Mouse (Mus musculus) forebrain, embryonic 15.5 days (tissue): ENCODE results near the gene Spsb2. TPM values are rescaled to one million over a fixed set of nuclear protein-coding genes. Genes with fewer than 3 reads are reported as not detected.
A peak's percentile ranks its signal among the peaks of the same experiment; 100 is the strongest.
"Not testable (repeated sequence)": the region's sequence is repeated elsewhere in the genome, so short reads cannot be mapped to it uniquely, and the experiment has no call there.

Experiments
- ATAC-seq: fragments of 200-750 bp; cut with Nextera tagmentation; replicated peaks from 2 replicates; pipeline ENCODE4 v1.8.0; 2017; ENCODE audit warnings: mild to moderate bottlenecking, moderate TSS enrichment, moderate library complexity
- H3K27ac ChIP-seq: fragments of 300-500 bp; sonication (generic); replicated peaks from 2 replicates; pipeline ENCODE4 v1.5.1; 2015; ENCODE audit warnings: mild to moderate bottlenecking, inconsistent platforms
- H3K27me3 ChIP-seq: fragments of 300-500 bp; sonication (generic); 2 replicates; pipeline ENCODE4 v1.6.1; 2015; ENCODE audit warnings: inconsistent platforms
- H3K36me3 ChIP-seq: fragments of 300-500 bp; sonication (generic); 2 replicates; pipeline ENCODE4 v1.6.1; 2015; ENCODE audit warnings: mild to moderate bottlenecking, inconsistent platforms
- H3K4me1 ChIP-seq: fragments of 300-500 bp; sonication (generic); 2 replicates; pipeline ENCODE4 v1.6.1; 2015; ENCODE audit warnings: inconsistent platforms
- H3K4me2 ChIP-seq: fragments of 300-500 bp; sonication (generic); replicated peaks from 2 replicates; pipeline ENCODE4 v1.6.1; 2015; ENCODE audit warnings: mild to moderate bottlenecking, inconsistent platforms
- H3K4me3 ChIP-seq: fragments of 300-500 bp; sonication (generic); 2 replicates; pipeline ENCODE4 v1.5.1; 2015; ENCODE audit warnings: mild to moderate bottlenecking, inconsistent platforms
- H3K9ac ChIP-seq: fragments of 300-500 bp; sonication (generic); replicated peaks from 2 replicates; pipeline ENCODE4 v1.6.1; 2015; ENCODE audit warnings: mild to moderate bottlenecking, inconsistent platforms
- H3K9me3 ChIP-seq: fragments of 300-500 bp; sonication (generic); 2 replicates; pipeline ENCODE4 v1.6.1; 2016; ENCODE audit warnings: inconsistent platforms
- WGBS: fragments of 180-500 bp; shearing (Covaris S2); methylation state at CpG from one replicate; pipeline ENCODE4 v1.1.7; 2015; ENCODE audit warnings: mixed read lengths; 5-methylcytosine and 5-hydroxymethylcytosine counted together
- polyA plus RNA-seq: library from polyadenylated mRNA; unstranded; fragments of >200 nt; fragmentation: Nextera tagmentation; extraction: Ambion mirVana; gene quantifications from 2 replicates; pipeline ENCODE4 v1.2.1, GENCODE M21; 2015

Spsb2 gene
- polyA plus RNA-seq, 1 experiment from 2014 or later, result 5.0 TPM

DNA sequence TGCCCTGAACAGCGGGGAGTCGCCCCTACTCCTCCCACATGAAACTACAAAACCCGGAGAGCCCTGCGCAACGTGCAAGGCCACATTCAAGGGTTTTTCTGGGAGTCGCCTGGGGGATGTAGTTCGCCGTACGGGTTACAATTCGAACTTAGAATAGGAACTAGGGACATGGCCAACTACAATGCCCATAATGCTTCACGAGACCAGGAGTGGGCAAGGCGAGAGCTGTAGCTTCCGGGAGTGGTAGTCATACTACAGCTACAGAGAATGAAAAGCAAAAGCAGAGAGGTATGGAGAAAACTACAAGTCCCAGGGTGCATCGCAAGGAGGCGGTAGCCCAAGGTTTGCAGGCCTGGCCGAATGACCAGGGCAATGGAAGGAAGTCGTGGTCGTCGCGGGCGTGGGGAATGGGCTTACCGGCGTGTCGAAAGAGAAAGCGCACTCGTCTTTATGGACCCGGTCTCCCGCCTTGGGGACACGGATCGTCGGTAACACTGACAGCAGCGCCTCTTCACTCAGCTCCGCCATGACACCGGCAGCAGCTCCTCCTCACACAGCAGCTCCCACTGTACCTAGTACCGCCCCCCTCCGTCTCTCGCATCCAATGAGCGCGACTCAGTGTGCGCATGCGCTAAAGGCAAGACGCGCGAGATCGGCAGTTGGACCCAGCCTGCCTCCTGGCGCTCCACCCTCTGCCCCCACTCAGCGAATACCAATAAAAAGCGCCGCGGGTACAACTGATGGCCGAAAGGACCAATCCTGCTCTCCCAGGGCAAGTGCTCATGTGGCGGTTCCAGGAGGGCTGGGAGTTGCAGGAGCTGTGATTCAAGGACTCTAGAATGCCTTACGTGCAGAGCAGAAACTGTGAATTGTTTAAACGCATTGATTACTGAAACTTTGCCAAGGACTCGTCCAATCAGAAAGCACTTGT is 20.7 kb downstream of the Spsb2 start, which contains the start of the genes Usp5 and Cdca3:
TSS of gene Usp5 (minus strand) at position 617 of the 931 bp plus-strand sequence.
TSS of gene Cdca3 (plus strand) at position 680 of the 931 bp plus-strand sequence.
- peaks cover 37% of the 10 kb centered on the region for H3K4me1 ChIP-seq
- peak within 1 kb of the TSS; percentile 95 for H3K27ac ChIP-seq
- peak; percentile 96 for ATAC-seq
- H3K27me3 ChIP-seq, result no peaks in the 10 kb centered on the region
- H3K36me3 ChIP-seq, result peaks cover 28% of the 10 kb centered on the region
- H3K4me2 ChIP-seq, result peak within 1 kb of the TSS; percentile 76
- under 1% methylated on average over 55 of the region's 55 CpGs for WGBS
- peak within 1 kb of the TSS; percentile 65 for H3K9ac ChIP-seq
- peak within 1 kb of the TSS; percentile 68 for H3K4me3 ChIP-seq
- no peaks in the 10 kb centered on the region for H3K9me3 ChIP-seq

DNA sequence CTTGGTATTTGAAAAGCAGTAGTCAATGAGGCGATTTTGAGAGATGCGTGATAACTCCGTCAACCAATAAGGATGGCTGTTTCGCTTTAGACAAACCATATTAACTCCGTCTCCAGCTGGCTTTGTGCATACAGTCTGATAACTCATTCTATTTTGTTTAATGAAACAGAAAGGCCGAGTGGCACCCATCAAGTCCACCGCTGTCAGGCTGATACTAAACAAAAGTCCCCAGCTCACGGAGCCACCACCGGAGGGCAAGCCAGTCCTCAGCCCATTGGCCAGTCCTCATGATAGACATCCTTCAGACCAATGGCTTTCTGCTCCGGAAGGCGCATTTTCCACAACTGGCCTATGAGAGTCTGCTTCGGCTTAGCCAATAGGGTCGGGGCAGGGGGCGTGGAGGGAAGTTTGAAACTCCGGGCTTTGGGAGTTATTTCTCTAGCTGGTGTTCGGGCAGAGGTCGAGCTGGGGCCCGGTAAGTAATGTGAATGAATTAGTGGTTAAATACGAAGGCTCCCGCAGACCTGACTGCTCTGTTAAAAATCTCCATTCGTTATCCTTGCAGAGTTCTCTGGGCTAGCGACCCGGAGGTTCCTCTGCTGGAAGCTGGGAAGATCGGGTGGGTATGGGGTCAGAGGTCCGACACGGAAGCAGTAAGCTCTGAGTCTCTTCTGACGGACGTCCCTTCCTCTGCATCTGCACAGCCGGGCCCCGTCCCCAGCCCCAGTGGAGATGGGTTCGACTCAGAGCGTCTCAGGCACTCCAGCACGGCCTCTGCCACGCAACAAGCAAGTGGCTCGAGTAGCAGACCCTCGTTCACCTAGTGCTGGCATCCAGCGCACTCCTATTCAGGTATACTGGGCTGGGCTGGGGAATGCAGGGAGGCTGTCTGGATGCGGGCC is 21.6 kb downstream of the Spsb2 start:
- Histone ChIP-seq H3K36me3 (peaks cover 19% of the 10 kb centered on the region), H3K27me3 (no peaks in the 10 kb centered on the region), H3K4me1 (peaks cover 37% of the 10 kb centered on the region), H3K4me3 (peak overlapping the region; percentile 68), H3K27ac (peak overlapping the region; percentile 95), H3K4me2 (peak overlapping the region; percentile 74), H3K9ac (peak overlapping the region; percentile 65), H3K9me3 (no peaks in the 10 kb centered on the region)
- WGBS, result under 1% methylated on average over 38 of the region's 38 CpGs
- ATAC-seq, result peak; percentile 91

DNA sequence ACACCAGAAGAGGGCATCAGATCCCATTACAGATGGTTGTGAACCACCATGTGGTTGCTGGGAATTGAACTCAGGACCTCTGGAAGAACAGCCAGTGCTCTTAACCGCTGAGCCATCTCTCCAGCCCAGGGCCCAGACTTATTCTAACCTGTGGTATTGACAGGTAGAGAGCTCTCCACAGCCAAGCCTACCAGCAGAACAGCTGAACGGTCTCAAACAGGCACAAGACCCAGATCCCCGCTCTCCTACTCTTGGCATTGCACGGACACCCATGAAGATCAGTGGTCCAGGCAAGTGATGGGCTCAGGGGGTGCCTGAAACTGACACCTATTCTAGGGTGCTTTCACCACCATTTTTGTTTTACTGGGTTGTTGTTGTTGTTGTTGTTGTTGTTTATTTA is 22.7 kb downstream of the Spsb2 start:
- H3K27ac ChIP-seq, H3K27me3 ChIP-seq, H3K9me3 ChIP-seq, ATAC-seq, H3K36me3 ChIP-seq: not testable (repeated sequence)
- Histone ChIP-seq H3K4me2 (peak overlapping the region; percentile 74), H3K4me3 (peak overlapping the region; percentile 68), H3K4me1 (peaks cover 37% of the 10 kb centered on the region), H3K9ac (0 out of 2 replicates have a peak overlapping the region, but pooled peaks have one; percentile 22)
- 87% methylated on average over 4 of the region's 4 CpGs for WGBS

DNA sequence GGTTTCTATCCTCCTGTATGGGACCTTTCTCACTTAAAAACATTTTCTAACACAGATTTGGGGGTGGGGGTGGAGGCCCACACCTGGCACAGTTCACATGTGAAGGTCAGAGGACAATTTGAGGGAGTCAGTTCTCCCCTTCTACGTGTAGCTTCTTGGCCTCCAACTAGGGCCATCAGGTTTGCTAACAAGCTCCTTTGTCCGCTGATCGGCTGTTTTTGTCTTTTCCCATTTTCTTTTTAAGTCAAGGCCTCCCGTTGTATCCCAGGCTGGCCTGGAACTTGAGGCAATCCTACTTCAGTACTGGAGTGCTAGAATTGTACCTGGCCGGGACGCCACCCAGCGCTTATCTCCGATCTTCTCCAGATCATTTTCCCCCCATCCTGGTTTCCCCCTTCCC is 23.2 kb downstream of the Spsb2 start:
- no peak for ATAC-seq
- H3K27ac ChIP-seq, result no peak overlapping the region
- H3K36me3 ChIP-seq, result peaks cover 6% of the 10 kb centered on the region; the same call in 1 of the 2 replicates
- H3K9ac ChIP-seq, result no peak overlapping the region
- H3K4me3 ChIP-seq, result no peak overlapping the region; the same call in 1 of the 2 replicates
- 87% methylated on average over 8 of the region's 8 CpGs for WGBS
- no peaks in the 10 kb centered on the region for H3K9me3 ChIP-seq
- H3K4me2 ChIP-seq, result no peak overlapping the region; the same call in 1 of the 2 replicates
- H3K27me3 ChIP-seq, result no peaks in the 10 kb centered on the region
- H3K4me1 ChIP-seq, result peaks cover 37% of the 10 kb centered on the region

DNA sequence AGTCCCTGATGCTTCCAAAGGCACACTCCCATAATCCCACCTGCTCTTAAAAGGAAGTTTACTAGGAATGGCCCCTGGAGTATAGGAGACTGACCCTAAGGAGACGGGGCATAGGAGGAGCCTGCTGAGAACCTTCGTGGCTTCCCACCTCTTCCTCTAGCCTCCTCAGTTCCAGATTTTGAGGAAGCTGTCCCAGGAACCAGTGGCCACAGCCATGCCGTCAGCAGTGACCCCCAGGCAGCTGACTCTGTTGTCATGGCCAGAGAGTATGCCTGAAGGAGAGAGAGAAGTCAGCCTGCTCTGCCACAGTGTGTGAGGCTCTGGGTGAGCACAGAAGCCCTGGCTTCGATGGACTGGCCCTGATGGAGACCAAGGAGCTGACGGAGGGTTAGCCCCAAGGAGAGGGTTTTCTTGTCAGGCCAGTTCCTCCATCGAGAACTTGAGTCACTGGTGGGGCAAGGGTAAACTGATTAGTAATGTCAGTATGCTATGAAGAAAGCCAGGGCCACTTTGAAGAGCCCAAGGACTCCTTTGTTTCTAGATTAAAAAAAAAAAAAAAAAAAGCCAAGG is 26.1 kb downstream of the Spsb2 start:
- Histone ChIP-seq H3K36me3 (peaks cover 6% of the 10 kb centered on the region; the same call in 1 of the 2 replicates), H3K9me3 (no peaks in the 10 kb centered on the region), H3K27ac (no peak overlapping the region), H3K4me1 (peaks cover 27% of the 10 kb centered on the region), H3K27me3 (no peaks in the 10 kb centered on the region), H3K4me3 (no peak overlapping the region), H3K9ac (no peak overlapping the region), H3K4me2 (no peak overlapping the region)
- WGBS, result 86% methylated on average over 6 of the region's 6 CpGs
- ATAC-seq, result no peak

DNA sequence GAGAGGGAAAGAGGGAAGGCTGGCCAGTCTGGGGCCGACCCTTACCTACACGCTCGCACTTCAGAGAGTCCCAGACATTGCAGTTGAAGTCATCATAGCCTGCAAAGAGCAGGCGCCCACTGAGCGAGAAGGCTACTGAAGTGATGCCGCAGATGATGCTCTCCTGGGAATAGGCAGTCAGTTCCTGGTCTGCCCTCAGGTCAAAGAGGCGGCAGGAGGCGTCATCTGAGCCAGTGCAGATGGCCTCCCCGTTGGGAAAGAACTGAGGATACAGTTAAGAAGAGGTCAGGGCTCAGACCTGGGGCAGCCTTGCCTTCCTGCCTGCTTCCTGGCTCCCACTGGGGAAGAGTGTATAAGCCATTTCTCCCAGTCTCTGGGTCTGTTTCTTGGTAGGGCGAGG is 27.1 kb downstream of the Spsb2 start:
- Histone ChIP-seq H3K9ac (no peak overlapping the region), H3K36me3 (peaks cover 6% of the 10 kb centered on the region; the same call in 1 of the 2 replicates), H3K4me1 (peaks cover 27% of the 10 kb centered on the region), H3K9me3 (no peaks in the 10 kb centered on the region), H3K4me3 (no peak overlapping the region), H3K27ac (no peak overlapping the region), H3K4me2 (no peak overlapping the region), H3K27me3 (no peaks in the 10 kb centered on the region)
- WGBS, result 69% methylated on average over 10 of the region's 10 CpGs
- ATAC-seq, result no peak

DNA sequence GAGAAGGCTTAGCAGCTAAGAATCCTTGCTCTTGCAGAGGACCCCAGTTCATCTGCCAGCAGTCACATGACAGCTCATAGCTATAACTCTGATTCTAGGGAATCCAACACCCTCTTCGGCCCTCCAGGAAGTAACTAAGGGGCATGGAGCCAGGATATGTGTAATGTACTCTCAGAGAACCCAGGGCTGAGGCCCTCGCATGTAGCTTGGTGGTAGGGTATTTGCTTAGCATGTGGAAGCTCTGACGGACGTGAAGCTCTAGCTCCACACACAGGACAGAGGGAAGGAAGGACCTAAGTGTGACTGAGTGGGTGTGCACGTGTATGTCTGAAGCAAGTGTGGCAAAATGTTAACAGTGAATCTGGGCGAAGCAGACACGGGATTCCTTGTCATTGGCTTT is 27.9 kb downstream of the Spsb2 start:
- no peak overlapping the region for H3K4me3 ChIP-seq
- 79% methylated on average over 7 of the region's 7 CpGs for WGBS
- H3K9me3 ChIP-seq, result no peaks in the 10 kb centered on the region
- no peak overlapping the region for H3K4me2 ChIP-seq
- peaks cover 18% of the 10 kb centered on the region; the same call in 1 of the 2 replicates for H3K4me1 ChIP-seq
- ATAC-seq, result no peak
- no peak overlapping the region for H3K9ac ChIP-seq
- H3K27ac ChIP-seq, result no peak overlapping the region
- no peaks in the 10 kb centered on the region for H3K27me3 ChIP-seq
- peaks cover 6% of the 10 kb centered on the region; the same call in 1 of the 2 replicates for H3K36me3 ChIP-seq

DNA sequence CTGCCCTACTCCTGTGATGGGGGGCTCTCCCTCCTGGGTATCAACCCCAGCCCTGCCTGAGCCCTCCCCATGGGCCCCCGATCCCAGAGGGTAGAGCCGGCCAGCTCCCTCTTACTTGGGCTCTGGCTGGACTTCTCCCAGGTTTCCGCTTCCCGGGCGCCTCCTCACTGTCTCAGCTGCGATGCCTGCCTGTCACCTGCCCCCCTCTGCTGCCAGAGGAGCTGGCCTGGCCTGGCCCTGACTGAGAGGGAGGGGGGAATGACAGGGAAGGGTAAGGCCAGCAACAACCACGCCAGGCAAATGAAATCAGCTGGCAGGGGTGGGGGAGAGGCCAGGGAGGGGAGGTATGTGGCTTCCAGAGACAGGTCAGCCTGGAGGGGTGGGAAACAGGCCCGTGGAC is 31.3 kb downstream of the Spsb2 start:
- Histone ChIP-seq H3K27me3 (no peaks in the 10 kb centered on the region), H3K27ac (no peak overlapping the region), H3K36me3 (peaks cover 9% of the 10 kb centered on the region; the same call in 1 of the 2 replicates), H3K9me3 (no peaks in the 10 kb centered on the region), H3K9ac (0 out of 2 replicates have a peak overlapping the region, but pooled peaks have one; percentile 10), H3K4me2 (no peak overlapping the region), H3K4me1 (peaks cover 6% of the 10 kb centered on the region; the same call in 1 of the 2 replicates), H3K4me3 (no peak overlapping the region)
- ATAC-seq, result no peak
- WGBS, result 19% methylated on average over 8 of the region's 8 CpGs

DNA sequence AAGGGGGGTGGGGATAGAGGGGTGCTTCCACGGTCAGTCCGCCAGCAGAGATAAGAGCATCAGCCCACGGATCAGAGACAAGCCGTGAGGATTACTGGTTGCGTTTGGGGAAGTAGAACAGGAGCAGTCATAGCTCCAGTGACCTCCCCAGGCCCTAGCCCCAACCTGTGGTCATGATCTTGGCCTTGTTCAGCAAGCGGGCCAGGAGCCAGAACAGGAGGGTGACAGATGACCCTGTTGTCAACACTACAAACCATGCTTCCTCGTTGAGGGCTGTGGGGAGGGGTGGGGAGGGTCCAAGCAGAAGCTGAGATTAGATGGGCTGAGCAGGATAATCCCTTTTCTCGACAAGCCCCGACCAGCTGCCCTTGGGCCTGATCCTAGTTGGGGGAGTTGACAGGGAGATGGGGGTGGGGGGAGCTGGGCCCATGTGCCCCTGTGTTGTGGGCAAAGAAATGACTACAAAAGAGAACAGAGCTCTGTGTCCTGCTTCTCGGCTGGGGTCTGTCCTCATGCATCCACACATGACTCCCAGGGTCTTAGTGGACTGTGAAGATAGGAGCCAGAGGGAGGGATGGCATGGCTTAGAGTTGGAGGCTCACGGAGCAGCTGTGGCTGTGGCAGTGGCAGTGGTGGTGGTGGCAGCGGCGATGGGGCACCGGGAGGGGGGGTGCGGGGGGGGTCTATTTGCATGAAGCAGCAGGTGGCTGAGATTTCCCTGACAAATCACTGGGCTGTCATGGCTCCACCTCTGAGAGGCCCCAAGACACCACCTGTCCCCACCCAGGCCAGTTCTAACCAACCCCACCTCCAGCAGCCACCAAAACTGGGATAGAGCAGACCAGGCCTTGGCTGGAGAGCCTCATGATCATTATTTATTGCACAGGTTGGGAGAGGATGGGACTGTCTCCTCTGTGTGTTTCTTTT is 32.0 kb downstream of the Spsb2 start, which contains the start of gene Gnb3:
TSS of gene Gnb3 (minus strand) at position 35 of the 927 bp plus-strand sequence.
- H3K27me3 ChIP-seq, result no peaks in the 10 kb centered on the region
- no peaks in the 10 kb centered on the region for H3K9me3 ChIP-seq
- peaks cover 6% of the 10 kb centered on the region; the same call in 1 of the 2 replicates for H3K4me1 ChIP-seq
- ATAC-seq, result no peak
- H3K36me3 ChIP-seq, result peaks cover 10% of the 10 kb centered on the region; the same call in 1 of the 2 replicates
- no peak within 1 kb of the TSS for H3K27ac ChIP-seq
- H3K4me3 ChIP-seq, result no peak within 1 kb of the TSS
- H3K9ac ChIP-seq, result 0 out of 2 replicates have a peak within 1 kb of the TSS, but pooled peaks have one; percentile 10
- no peak within 1 kb of the TSS for H3K4me2 ChIP-seq
- WGBS, result 28% methylated on average over 15 of the region's 15 CpGs

DNA sequence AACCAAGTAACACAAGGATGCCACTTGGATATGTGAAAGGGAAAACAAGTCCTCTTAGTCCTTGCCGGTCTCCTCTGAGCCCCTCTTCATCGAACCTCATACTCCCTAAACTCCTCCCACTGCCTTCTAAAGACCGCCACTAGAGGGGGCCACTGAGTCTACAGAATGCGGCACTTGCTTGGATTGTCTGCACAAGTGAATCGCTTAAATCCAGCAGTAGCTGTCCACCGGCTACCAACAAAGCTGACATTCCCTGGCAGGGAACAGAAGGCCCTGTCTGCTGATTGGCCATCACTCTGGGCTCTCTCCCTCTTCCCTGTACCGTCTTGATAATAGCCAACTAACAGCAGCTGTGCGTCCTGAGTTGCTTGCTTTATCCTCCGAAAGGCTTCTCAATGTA is 38.8 kb downstream of the Spsb2 start:
- Histone ChIP-seq H3K4me3 (no peak overlapping the region), H3K27me3 (no peaks in the 10 kb centered on the region), H3K9ac (no peak overlapping the region), H3K27ac (peak overlapping the region; percentile 12), H3K9me3 (no peaks in the 10 kb centered on the region), H3K4me1 (peaks cover 3% of the 10 kb centered on the region; the same call in 1 of the 2 replicates), H3K4me2 (no peak overlapping the region), H3K36me3 (peaks cover 20% of the 10 kb centered on the region; the same call in 1 of the 2 replicates)
- ATAC-seq, result peak; percentile 87
- WGBS, result 2% methylated on average over 9 of the region's 9 CpGs
